Mouse (Mus musculus) spleen, embryonic (tissue): Measurements from ENCODE around the gene Ddr2.
"Not testable (repeated sequence)": the region's sequence is repeated elsewhere in the genome, so short reads cannot be mapped to it uniquely, and the experiment has no call there.

Experiments
- CTCF ChIA-PET: fragments of 350-600 bp; sonication (Branson Sonifier 250); formaldehyde crosslinking; loops from one replicate; lab custom pipeline; 2022; lab: Charles Lee

Ddr2 gene

DNA sequence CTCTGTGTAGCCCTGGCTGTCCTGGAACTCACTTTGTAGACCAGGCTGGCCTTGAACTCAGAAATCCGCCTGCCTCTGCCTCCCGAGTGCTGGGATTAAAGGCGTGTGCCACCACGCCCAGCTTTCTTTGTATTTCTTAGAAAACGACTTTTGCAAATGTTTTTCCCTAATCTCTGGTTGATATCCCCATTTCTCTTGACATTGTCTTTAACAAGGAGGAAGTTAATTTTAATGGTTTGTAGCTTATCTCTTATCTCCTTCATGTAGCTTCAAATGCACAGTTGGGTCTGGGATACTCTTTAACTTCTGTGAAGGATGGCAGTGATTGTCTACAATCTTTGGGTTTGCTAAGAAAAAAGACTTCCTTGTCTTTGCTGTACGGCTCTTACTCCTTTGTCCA, 7.7 kb downstream of the Ddr2 start:
- CTCF ChIA-PET: not testable (repeated sequence)

DNA sequence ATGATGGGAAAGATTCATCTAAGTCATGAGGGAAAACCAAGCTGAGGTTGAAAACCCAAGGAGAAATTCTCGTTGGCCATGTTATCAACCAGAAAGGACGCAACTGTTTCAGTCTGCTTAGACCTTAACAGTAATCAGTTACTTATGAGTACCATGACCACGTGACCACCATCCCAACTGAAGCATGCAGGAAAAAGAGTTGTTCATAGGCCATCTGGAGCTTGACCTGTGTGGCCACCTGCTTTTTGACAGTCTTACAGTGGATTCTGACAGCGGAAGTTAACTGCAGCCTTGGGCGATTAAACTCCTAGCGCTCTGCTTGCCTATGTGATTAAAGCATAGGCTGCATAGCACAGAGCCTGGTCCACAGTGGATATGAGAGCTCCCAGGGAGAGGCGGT, 23.9 kb downstream of the Ddr2 start:
- CTCF ChIA-PET: no interaction called here

DNA sequence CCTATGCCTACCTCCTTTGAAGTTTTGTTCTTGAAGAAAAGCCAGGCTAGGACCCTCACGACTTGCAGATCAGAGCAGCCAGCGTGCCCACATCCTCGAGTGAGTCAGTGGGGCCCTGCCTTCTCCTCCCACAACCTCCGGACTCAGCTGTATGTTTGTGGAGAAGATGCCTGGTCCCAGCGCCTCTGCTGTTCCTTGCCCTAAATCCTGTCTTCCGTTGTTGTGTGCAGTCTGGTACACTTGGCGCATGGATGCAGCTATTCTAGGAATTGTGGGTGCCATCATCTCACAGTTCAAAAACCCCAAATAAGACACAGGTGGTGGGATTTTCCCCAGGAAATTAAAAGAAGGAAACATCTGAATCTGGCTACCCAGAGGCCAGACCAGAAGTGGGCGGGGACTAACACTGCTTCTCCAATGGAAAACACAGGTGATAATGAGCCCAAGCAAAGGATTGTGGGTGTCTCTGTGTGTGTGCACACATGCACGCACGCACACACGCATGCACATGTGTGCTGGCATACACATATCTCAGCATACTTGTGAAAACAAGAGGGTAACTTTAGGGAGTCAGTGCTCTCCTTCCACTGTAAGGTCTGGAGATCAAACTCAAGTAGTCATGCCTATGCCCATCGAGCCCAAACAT, 26.3 kb downstream of the Ddr2 start:
- CTCF ChIA-PET: no interaction called here

DNA sequence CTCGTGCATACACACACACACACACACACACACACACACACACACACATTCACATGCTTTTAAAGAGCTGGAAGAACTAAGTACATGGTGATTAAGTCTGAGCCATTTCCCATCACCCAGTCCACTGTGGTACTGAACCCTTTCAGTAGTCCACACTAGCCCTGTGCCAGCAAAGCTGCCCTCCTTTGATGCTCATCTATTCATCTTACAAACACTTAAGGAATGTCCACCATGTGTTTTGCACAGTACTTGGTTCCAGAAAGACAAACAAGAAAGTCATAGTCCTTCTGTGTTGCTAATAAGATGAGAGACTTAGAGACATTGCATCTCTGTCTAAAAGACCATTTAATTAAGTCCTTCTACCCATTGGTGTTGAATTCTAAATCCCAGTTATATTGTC, 29.7 kb downstream of the Ddr2 start:
- CTCF ChIA-PET: no interaction called here

DNA sequence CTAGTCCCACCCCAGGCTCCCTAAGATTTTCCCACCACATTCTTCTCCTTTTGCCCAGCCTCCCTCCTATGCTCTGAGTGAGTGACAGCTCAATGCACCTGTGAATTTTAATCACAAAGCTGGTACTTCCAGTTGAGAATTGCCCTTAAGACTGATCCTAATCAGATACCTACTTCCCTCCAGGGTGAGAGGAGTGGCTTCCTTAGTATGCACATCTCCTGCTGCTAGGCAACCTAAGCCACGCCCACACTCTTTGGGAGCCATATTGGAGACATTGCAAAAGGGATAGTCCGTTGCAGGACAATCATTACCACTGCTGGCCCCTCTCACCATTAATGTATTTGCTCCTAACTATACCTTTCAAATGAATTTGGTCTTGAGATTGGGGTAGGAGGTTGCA, 31.1 kb downstream of the Ddr2 start:
- CTCF ChIA-PET: no interaction called here

DNA sequence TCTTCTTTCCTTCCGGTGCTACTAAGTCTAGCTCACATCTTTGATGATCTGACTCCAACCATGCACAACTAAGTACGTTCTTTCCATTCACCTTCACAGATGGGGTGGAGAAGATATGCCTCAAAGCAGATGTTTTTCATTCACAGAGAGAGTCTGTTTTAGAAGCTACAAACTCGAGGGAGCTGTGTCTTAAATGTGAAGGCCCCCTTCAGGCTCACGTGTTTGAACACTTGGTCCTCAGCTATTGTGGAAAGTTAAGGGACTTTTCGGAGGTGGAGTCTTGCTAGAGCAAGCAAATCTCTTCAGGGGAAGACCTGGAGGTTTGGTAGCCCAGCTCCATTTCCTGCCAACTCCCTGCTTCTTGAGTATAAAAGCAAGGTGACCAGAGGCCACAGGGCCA, 34.2 kb downstream of the Ddr2 start:
- CTCF ChIA-PET: no interaction called here

DNA sequence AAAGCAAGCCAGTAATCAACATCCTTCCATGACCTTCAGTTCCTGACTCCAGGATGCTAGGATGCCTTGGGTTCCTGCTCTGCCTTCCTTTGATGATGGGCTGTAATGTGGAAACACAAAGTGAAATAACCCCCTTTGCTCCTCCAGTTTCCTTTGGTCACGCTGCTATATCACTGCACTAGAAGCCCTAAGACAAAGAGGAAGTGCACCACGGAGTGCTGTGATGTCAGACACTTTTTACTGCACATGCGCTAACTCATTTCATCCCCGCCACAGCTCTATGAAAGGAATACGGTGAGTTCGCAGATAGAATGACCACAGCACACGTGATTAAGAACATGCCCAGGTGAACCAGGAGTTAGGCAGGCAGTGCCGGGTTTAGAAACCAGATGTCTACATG, 36.8 kb downstream of the Ddr2 start:
- CTCF ChIA-PET: no interaction called here

DNA sequence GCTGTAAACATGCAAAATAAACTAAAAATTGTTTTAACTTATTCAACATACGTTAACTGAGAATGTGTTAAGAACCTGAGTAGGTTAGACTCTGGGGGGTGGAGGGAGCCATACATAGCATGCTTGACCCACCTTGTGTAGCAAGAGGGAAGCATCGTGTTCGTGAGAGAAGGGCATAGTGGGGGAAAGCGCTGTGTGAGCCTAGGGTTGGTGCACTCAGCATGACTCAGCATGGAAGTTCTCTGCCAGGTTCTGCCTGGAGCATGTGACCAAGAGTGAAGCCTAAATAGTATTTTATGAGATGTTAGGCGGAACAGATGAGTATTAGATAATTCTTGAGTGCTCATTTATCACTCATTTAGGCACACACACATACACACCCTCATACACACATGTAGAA, 41.4 kb downstream of the Ddr2 start:
- CTCF ChIA-PET: no interaction called here

DNA sequence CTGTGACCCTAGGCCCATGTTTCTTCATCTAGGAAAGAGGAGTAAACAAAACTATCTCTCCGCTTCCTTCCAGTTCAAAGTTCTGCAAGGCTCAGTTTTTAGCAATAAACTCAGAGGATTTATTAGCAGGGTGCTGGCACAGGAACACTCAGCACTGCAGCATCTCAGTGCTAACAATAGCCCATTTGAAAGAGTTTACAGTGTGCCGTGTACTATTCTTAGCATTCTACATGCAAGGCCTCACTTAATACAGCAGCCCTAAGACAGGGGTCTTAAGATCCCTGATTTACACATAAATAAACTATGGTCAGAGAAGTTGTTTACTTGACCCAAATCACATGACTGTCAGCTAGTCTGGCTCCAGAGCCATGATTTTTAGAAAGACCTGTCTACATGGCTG, 44.6 kb downstream of the Ddr2 start:
- CTCF ChIA-PET: no interaction called here

DNA sequence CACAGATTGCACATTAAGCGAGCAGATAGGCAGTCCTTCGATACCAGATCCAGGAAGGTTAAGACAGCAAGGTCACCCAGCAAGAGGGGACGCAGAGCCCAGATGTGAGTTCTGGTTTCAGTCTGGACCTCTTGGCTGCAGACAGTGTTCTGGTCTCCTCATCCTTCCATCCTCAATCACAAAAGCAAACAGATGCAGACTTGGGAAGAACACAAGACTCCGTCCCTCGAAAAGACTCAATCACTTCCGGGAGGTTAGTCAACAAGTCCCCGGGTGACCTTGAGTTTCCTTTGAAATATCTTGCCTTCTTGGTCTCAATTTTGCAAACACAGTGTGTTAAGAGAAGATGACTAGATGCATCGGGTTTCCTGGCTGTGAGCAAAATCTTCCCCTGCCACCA, 45.6 kb downstream of the Ddr2 start:
- CTCF ChIA-PET: no interaction called here

DNA sequence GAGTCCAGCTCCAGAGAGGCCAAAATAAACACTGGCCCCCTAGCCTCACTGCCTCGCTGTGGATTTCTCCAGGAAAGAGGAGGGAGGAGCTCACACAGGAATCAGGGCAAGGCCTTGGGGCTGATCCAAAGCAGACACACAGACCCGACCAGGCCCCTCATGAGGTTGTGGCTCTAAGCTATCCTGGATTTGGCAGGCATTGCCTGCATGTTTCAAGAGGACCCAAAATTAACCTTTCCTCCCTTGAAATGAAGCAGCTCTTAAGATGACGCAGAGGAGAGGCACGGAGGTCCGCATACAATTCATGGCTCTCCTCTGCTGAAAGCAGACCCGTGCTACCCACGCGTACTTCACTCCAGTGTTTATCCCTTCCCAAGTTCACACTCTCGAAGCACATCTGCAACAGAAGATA, 46.5 kb downstream of the Ddr2 start:
- CTCF ChIA-PET: no interaction called here

DNA sequence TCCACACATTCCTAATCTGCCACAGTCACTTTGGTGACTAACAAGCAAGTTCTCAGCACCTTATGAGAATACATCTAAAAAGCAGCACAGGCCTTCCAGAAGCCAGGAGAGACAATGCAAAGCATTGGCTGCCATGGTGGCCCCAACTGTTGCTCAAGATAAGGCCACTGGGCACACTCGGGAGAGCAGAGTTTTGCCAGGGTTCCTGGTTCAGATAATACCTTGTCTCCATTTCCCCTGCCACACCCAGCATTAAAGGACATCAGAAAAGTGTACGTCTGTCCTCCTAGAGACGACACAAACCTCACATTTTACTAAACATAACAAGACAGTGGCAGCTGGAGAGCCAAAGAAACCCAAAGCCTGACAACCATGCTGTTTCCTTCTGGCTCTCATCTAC, 50.3 kb downstream of the Ddr2 start:
- CTCF ChIA-PET: no interaction called here

DNA sequence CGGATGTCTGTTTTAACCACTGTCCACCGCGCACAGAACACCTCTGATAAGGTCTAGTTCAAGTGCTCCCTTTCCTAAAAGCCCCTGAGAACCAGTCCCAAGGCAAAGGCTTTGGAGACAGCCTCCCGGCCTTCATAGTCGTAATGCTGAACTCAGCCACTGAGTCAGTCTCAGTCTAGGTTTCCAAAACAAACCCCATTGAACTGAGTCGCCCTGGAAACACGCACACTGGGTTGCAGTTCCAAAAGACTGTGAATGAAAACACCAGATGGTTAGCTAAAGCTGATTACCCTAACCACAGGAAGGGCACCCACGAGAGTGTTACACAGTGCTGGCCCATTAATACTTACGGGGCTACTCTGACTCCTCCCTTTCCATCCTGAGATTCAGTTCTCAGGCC, 51.2 kb downstream of the Ddr2 start:
- CTCF ChIA-PET: no interaction called here

DNA sequence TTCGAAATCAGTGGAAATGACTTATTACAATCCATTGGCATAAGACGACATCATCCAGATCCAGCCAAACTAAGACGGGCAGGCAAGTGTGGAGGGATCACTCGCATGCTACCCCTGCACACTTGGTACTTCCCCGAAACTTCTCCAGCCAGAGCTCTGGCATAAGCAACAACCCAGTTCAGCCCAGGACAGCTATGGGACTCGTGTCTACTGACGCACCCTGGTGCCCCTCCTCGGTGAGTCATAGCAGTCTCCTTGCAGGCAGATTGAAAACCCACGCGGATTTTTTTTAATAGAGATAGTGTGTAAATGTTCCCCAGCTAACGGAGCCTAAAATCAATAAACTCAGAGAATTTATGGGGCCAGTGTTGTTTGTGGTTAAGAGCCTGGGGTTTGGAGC, 52.5 kb downstream of the Ddr2 start:
- CTCF ChIA-PET: no interaction called here

DNA sequence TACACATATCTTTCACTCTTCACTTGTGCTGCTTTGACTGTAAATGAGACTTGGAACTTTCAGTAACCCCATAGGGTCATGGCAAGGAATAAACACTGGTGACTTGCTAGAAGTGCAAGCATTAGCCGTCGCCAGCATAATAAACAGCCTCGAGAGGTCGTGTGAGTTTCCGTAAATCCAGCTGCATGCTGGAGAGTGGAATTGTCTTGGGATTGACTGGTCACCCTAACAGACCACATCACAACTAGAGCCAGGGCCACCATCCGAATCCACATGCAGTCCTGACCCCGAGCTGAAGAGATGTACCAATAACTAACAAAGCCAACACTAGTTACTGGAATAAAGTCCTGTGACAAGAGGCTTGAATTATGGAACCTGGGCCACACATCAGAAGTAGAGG, 53.0 kb downstream of the Ddr2 start:
- CTCF ChIA-PET: no interaction called here

DNA sequence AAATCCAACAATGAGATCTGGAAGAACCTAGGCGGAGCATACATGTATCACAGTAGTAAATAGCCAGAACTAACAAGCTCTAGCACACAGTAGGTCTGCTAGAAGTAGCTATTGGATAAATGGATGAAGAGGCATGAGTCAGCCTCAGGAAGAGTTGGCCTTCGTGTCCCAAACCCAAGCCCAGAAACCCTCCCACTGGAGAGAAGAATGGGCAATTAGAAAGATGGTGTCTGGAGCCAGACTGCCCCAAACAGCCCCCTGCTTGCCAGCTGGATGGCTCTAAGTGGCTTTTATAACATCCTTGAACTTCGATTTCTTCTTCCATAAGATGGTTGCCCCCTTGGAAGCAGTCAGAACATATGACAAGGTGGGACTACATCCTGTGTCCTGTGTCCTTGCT, 53.6 kb downstream of the Ddr2 start:
- CTCF ChIA-PET: no interaction called here

DNA sequence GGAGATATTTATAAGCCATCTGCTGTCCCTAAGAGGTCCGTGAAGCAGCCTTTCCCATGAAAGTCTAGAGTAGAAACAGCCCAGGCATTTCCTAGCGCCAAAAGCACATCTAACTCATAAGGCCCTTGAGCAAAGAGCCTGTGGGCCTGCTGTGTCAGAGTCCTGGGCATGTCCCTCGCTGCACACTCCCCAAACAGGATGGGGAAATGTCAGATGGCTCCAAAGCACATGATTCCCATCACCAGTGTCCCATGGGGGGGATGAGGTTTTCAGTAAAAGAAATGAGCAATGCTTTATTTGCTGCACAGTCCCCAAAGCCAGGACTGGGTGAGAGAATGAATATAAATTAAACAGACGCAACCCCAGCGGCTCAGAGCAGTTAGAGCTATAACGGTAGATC, 54.3 kb downstream of the Ddr2 start:
- CTCF ChIA-PET: no interaction called here

DNA sequence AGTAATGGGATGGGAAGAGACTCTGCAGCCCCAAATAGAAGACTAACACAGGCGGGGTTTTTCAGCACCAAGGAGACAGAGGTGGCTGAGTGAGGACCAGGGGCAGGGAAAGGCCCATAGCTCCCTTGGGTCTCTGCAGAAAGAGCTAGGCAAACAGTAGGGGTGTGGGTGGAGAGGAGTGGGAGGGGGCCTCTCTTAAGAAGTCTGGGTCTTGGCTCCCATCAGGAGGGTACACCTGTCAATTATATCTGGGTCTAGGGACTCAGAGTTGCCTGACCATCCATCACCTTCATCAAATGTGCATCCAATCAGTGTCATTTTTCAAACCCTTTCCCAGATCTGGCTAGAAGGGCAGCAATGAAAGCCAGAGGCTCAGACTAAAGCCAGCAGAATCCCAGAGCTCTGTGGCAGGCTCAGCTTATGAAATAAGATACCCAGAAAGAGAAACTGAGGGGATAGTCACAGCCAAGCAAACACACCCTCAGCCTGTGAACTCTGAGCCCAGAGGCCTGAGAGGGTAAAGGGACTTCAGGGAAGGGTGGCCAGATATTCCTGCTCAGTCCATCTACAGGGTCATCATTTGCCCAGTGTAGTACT, 58.0 kb downstream of the Ddr2 start:
- CTCF ChIA-PET: no interaction called here

DNA sequence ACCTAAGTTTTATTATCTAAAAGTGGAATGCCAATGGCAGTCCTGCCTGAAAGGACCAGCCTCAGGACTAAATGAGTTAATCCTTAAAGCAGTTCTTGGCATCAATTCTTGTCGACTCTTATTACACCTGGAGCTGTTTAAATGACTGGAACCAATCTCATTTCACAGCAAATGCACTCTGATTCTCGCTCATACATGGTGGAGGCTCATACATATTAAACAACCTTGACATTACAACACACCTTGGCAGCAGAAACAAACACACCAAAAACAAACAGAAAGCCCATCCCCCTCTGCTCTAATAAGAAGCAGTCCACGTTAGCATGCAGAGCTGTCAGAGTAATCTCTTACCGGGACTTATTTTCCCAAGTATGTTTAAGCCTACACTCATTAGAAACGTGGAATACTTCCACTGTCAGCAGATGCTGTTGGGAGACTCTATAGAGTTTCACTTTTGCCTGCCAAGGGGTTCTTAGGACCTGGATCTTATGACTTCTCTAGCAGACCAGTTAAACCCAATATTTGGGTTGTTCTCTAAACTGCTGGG, 58.9 kb downstream of the Ddr2 start:
- CTCF ChIA-PET: interaction anchor here (0.5 kb wide), 1 partner anchor 21 kb away, joined by 3 read pairs; no protein-coding TSS in a partner anchor

DNA sequence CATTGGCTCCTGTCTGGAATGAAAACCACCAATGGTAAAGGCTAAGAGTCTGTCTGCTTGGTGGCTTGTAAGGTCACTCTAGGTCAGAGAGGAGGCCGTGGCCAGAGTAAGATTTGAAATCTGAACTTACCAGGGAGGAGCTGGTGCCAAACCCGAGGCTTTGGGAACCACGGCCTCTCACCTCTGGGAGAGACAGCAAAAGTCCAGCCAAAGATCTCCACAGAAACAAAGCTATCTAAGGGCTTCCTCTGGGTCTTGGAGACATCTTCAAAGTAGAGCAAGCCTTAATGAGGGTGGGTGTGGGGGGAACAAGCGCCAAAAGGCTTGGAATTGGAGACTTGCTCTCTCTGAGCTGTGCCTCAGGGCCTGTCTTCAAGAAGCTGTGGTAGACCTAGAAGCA, 62.1 kb downstream of the Ddr2 start:
- CTCF ChIA-PET: no interaction called here

DNA sequence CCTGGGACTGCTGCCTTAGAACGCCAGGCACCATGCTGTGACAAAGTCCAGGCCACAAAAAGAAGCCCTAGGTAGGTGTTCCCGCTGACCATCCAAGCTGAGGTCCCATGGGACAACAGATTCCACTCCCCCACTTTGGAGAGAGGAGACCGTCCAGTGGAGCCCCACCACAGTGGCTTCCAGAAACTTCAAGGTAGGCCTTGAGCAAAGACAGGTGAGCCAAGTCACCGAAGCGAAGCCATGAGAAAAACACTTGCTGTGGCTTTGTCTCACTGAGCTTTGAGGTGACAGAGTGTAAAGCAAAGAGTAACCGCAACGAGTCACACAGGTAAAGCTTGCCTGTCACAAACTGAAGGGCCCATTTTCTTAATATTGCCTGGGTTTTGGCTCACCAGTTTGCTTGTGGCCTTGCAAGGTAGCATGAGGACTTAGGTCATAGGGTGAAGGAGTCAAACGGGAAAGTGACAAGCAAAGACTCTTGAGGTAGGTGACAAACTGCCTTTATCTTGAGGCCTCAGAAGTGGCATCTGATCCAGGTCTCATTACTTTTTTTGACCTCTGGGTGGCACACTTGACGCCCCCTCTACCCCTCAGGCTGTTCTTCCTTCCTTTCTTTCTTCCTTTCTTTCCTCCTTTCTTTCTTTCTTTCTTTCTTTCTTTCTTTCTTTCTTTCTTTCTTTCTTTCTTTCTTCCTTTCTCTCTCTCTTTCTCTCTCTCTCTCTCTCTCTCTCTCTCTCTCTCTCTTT, 65.7 kb downstream of the Ddr2 start:
- CTCF ChIA-PET: interaction anchor here (0.5 kb wide), 1 partner anchor 377 kb away, joined by 3 read pairs; no protein-coding TSS in a partner anchor

DNA sequence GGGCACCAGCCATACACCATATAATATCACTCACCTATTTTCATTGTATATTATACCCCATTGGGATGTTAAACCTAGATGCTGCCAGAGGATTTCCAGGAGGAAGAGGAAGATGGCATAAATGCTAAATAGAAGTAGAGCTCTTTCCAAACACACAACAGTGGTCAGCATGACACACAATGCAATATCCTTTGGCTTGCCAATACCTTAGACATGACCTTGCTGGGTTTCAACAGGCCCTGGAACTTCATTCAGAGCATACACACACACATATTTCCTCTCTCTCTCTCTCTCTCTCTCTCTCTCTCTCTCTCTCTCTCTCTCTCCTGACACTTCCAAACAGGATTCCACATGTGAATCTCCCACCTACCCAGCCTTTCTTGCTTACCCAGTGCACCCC, 66.8 kb downstream of the Ddr2 start:
- CTCF ChIA-PET: no interaction called here

DNA sequence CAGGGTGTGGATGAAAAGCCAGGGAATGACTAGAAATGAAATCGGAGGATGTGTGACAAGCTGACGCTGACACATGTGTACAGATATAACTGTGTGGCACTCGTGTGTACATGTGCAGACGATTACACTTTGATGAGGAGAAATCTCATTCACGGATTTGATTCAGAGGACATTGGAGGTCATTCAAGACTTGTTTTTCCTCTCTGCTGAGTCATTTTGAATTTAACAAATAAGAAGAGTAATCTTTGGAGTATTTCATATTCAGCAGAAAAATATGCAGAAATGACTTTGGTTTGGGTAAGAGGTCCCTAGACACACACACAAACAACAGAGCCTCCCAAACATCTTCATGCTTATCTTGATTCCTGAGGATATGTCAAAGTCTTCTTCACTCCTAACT, 67.6 kb downstream of the Ddr2 start:
- CTCF ChIA-PET: no interaction called here
